Mouse (Mus musculus) embryo, embryonic 9.5 days (tissue): ENCODE measurements around the gene Plekhb2.

ENCODE experiments used
- DNase-seq: peaks from one replicate; pipeline ENCODE4 v3.0.0-alpha.2; 2017; ENCODE audit errors: extremely low spot score

The Plekhb2 gene

GRCm38 (mm10) chr1:34831381-34831780, 18.4 kb upstream of the Plekhb2 start:
- DNase-seq: no peak

- DNase-seq: no peak
These were observed 14.9 kb upstream of the Plekhb2 start for GRCm38 (mm10) chr1:34834904-34835303.

GRCm38 (mm10) chr1:34837951-34838689, 11.7 kb upstream of the Plekhb2 start:
- no peak for DNase-seq

GRCm38 (mm10) chr1:34839241-34839640, 10.5 kb upstream of the Plekhb2 start:
- DNase-seq: no peak

- DNase-seq: peak; percentile 36
These were observed 7.9 kb upstream of the Plekhb2 start for GRCm38 (mm10) chr1:34841709-34842388.

GRCm38 (mm10) chr1:34842389-34842861, 7.4 kb upstream of the Plekhb2 start:
- DNase-seq: peak; percentile 75

- DNase-seq: peak; percentile 87
These were observed 6.7 kb upstream of the Plekhb2 start, which contains the start of gene Fam168b for GRCm38 (mm10) chr1:34842887-34843618. Gene Fam168b, minus strand, starts transcription at chr1:34843065.

GRCm38 (mm10) chr1:34847070-34847469, 2.7 kb upstream of the Plekhb2 start:
- no peak for DNase-seq

GRCm38 (mm10) chr1:34850343-34851136, 764 bp downstream of the Plekhb2 start:
- no peak for DNase-seq

- no peak for DNase-seq
These were observed 1.8 kb downstream of the Plekhb2 start for GRCm38 (mm10) chr1:34851562-34851961.

- no peak for DNase-seq
These were observed 2.5 kb downstream of the Plekhb2 start for GRCm38 (mm10) chr1:34852116-34852878.

GRCm38 (mm10) chr1:34853786-34854185, 4.0 kb downstream of the Plekhb2 start:
- no peak for DNase-seq

- no peak for DNase-seq
These were observed 5.4 kb downstream of the Plekhb2 start for GRCm38 (mm10) chr1:34855056-34855739.

GRCm38 (mm10) chr1:34858671-34859070, 8.9 kb downstream of the Plekhb2 start:
- no peak for DNase-seq

- no peak for DNase-seq
These were observed 10.0 kb downstream of the Plekhb2 start for GRCm38 (mm10) chr1:34859761-34860160.

- no peak for DNase-seq
These were observed 10.4 kb downstream of the Plekhb2 start for GRCm38 (mm10) chr1:34860205-34860604.

- DNase-seq: no peak
These were observed 13.1 kb downstream of the Plekhb2 start for GRCm38 (mm10) chr1:34862877-34863276.

GRCm38 (mm10) chr1:34863323-34863722, 13.5 kb downstream of the Plekhb2 start:
- DNase-seq: no peak

GRCm38 (mm10) chr1:34864243-34864642, 14.5 kb downstream of the Plekhb2 start:
- DNase-seq: no peak

GRCm38 (mm10) chr1:34865866-34866265, 16.1 kb downstream of the Plekhb2 start:
- DNase-seq: no peak
